Mouse (Mus musculus): ENCODE data around the gene Abcc6.

DNA sequence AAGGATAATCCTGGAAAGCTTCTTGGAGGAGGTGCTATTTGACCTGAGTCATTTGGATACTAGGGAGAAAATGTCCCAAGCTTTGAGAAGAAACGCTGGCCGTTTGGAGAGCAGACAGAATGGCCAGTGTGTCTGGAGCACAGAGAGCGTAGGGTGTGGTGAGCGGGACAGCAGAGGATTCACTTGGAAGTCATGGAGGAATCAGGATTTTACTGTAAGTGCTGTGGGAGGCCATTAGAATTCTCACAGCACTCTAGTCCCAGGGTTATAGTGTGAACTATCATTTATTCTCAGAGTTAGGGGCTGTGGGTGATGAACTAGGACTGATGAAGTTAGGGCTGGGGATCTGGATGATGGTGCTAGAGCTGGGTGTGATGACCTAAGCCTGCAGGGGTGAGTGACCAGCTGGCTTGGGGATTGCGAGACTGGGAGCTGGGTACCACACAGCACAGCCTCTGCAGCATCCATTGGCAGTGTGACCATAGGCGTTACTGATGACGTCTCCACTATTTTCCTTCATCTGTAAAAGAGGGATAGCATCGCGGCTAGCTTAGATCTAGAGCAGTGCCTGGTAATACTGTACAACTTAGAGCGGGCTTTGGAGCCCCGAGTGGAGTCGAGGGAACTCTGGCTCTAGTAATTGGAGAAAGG, 108.0 kb downstream of the Abcc6 start:
- no peak for TF ChIP-seq CTCF (IDR thresholded peaks at IDR 0.05; ENCODE audit: low read depth)
- no peak for TF ChIP-seq EP300 (IDR thresholded peaks at IDR 0.05; ENCODE audit: low read depth)
